Mouse (Mus musculus) ovary, adult 2 months (tissue): ENCODE measurements around the gene Bmp15. TPM values are rescaled to one million over a fixed set of nuclear protein-coding genes. Genes with fewer than 3 reads are reported as not detected.

Experiments used
- polyA plus RNA-seq: library from polyadenylated mRNA; depleted of rRNA; stranded (reverse); fragments of >200 nt; gene quantifications from 2 replicates; pipeline ENCODE4 v1.2.3, GENCODE M21; 2012; rRNA removed

The Bmp15 gene
- 5.8 and 7.1 TPM in 2 replicates for polyA plus RNA-seq

GRCm38 (mm10) chrX:6320621-6321020, at the start of gene Bmp15:
TSS of gene Bmp15 (minus strand) at chrX:6320721.

Other genes starting within 250 kb of the Bmp15 start
- gene AU022751, start 237.3 kb downstream of the Bmp15 start, polyA plus RNA-seq: 24.1 and 25.8 TPM in 2 replicates
- 2.7 and 4.0 TPM in 2 replicates for gene Nudt10, start 147.7 kb downstream of the Bmp15 start, polyA plus RNA-seq
- 2.0 and 2.9 TPM in 2 replicates for gene Shroom4, start 79.1 kb upstream of the Bmp15 start, polyA plus RNA-seq